Mouse (Mus musculus) brain, embryonic 14.5 days (tissue): ENCODE results near the gene Lactb.

Experiments
- CTCF ChIP-seq: fragments of 200-500 bp; IDR thresholded peaks from 2 replicates; pipeline ENCODE4 v1.5.1; 2012; ENCODE audit warnings: inconsistent platforms, mild to moderate bottlenecking, moderate library complexity, borderline replicate concordance; ENCODE audit not compliant: insufficient read depth, insufficient read length; ENCODE audit errors: extremely low read depth
- POLR2A ChIP-seq: fragments of 200-500 bp; IDR thresholded peaks from 2 replicates; pipeline ENCODE4 v1.6.1; 2012; ENCODE audit warnings: mild to moderate bottlenecking, inconsistent platforms, borderline replicate concordance; ENCODE audit not compliant: poor library complexity, insufficient read depth, insufficient read length, severe bottlenecking; ENCODE audit errors: extremely low read depth

GRCm38 (mm10) chr9:66985377-66985776, 10.1 kb upstream of the Lactb start:
- no peak for TF ChIP-seq CTCF
- no peak for TF ChIP-seq POLR2A
